Mouse (Mus musculus) lung, adult 2 months (tissue): Measurements from ENCODE around the gene Pkmyt1. TPM values are rescaled to one million over a fixed set of nuclear protein-coding genes. Genes with fewer than 3 reads are reported as not detected.

Experiments used
- DNase-seq: peaks from one replicate; pipeline ENCODE4 v3.0.0; 2022
- H3K4me1 ChIP-seq: fragments of 200-500 bp; 2 replicates; pipeline ENCODE4 v1.6.1; 2011; ENCODE audit warnings: low read length; ENCODE audit not compliant: control insufficient read depth, insufficient read depth
- H3K4me3 ChIP-seq: fragments of 200-500 bp; replicated peaks from 2 replicates; pipeline ENCODE3; 2011; ENCODE audit warnings: low read depth, mild to moderate bottlenecking, control low read depth, low read length; ENCODE audit errors: extremely low read depth
- CTCF ChIP-seq: fragments of 200-500 bp; IDR thresholded peaks from 2 replicates; pipeline ENCODE4 v1.5.1; 2011; ENCODE audit warnings: mild to moderate bottlenecking, low read length, control low read depth; ENCODE audit not compliant: insufficient read depth
- POLR2A ChIP-seq: fragments of 200-500 bp; IDR thresholded peaks from 2 replicates; pipeline ENCODE4 v1.6.1; 2011; ENCODE audit warnings: low read depth, mild to moderate bottlenecking, control low read depth, low read length, borderline replicate concordance; ENCODE audit errors: extremely low read depth
- WGBS: fragments of 180-500 bp; shearing (Covaris S2); methylation state at CpG from one replicate; pipeline ENCODE4 v1.1.7; 2018; 5-methylcytosine and 5-hydroxymethylcytosine counted together
- polyA plus RNA-seq: library from polyadenylated mRNA; depleted of rRNA; stranded (reverse); fragments of >200 nt; gene quantifications from 2 replicates; pipeline ENCODE4 v1.2.3, GENCODE M21; 2012

Gene Pkmyt1
- polyA plus RNA-seq, 1 experiment = 21.8 TPM

GRCm38 (mm10) chr17:23719455-23719854, 6.7 kb upstream of the Pkmyt1 start:
- no peak for TF ChIP-seq CTCF
- no peak for TF ChIP-seq POLR2A
- H3K4me1 ChIP-seq = no peaks in the 10 kb centered on the region
- H3K4me3 ChIP-seq = no peak overlapping the region
- no peak for DNase-seq
- 33% methylated on average over 1 of the region's 1 CpGs for WGBS

GRCm38 (mm10) chr17:23721886-23722285, 4.2 kb upstream of the Pkmyt1 start:
- TF ChIP-seq CTCF = no peak
- no peak for TF ChIP-seq POLR2A
- Histone ChIP-seq H3K4me3 (no peak overlapping the region), H3K4me1 (peaks cover 2% of the 10 kb centered on the region; the same call in 1 of the 2 replicates)
- no peak for DNase-seq
- WGBS = 89% methylated on average over 2 of the region's 2 CpGs

- WGBS = 70% methylated on average over 7 of the region's 7 CpGs
- TF ChIP-seq CTCF (no peak), POLR2A (no peak)
- Histone ChIP-seq H3K4me3 (no peak within 1 kb of the TSS), H3K4me1 (peaks cover 3% of the 10 kb centered on the region; the same call in 1 of the 2 replicates)
- DNase-seq = no peak
Observed at GRCm38 (mm10) chr17:23722376-23723125, 3.6 kb upstream of the Pkmyt1 start, which contains the start of gene 1520401A03Rik. Gene 1520401A03Rik, minus strand, starts transcription at chr17:23722783.

DNA sequence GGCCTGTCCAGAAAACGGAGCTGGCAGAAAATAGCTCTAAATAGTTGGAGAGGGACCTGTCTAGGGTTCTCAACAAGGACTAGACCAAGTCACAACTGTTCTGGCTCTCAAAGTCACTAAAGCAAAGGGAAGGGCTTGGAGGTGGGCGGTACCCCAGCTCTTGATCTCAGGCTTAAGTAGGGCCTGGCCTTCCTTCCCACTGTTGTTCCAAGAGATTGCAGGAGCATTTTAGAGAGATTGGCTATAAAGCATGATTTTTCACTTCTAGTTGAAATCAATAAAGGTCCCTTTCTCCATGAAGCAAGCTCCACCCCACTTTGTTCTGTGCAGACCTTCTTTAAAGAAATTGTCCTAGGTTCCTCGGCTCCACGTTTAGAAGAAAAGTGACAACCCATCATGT, 659 bp upstream of the Pkmyt1 start:
- no peak for DNase-seq
- Histone ChIP-seq H3K4me1 (peaks cover 3% of the 10 kb centered on the region; the same call in 1 of the 2 replicates), H3K4me3 (no peak overlapping the region)
- no peak for TF ChIP-seq CTCF
- TF ChIP-seq POLR2A = no peak
- 41% methylated on average over 4 of the region's 4 CpGs for WGBS

GRCm38 (mm10) chr17:23726758-23727142, 614 bp downstream of the Pkmyt1 start:
- under 1% methylated on average over 19 of the region's 20 CpGs for WGBS
- Histone ChIP-seq H3K4me3 (peak overlapping the region; percentile 71), H3K4me1 (peaks cover 3% of the 10 kb centered on the region; the same call in 1 of the 2 replicates)
- TF ChIP-seq CTCF (no peak), POLR2A (peak; percentile 45; the same call in 1 of the 2 replicates)
- peak; percentile 71 for DNase-seq

- no peak for DNase-seq
- 54% methylated on average over 1 of the region's 1 CpGs for WGBS
- no peak for TF ChIP-seq POLR2A
- no peak for TF ChIP-seq CTCF
- no peak overlapping the region for H3K4me3 ChIP-seq
- peaks cover 3% of the 10 kb centered on the region; the same call in 1 of the 2 replicates for H3K4me1 ChIP-seq
Observed at GRCm38 (mm10) chr17:23730441-23730840, 4.3 kb downstream of the Pkmyt1 start.

GRCm38 (mm10) chr17:23734341-23734740, 8.2 kb downstream of the Pkmyt1 start:
- TF ChIP-seq POLR2A (no peak), CTCF (no peak)
- H3K4me1 ChIP-seq = peaks cover 6% of the 10 kb centered on the region
- WGBS = 45% methylated on average over 1 of the region's 1 CpGs
- no peak for DNase-seq
- no peak overlapping the region for H3K4me3 ChIP-seq

DNA sequence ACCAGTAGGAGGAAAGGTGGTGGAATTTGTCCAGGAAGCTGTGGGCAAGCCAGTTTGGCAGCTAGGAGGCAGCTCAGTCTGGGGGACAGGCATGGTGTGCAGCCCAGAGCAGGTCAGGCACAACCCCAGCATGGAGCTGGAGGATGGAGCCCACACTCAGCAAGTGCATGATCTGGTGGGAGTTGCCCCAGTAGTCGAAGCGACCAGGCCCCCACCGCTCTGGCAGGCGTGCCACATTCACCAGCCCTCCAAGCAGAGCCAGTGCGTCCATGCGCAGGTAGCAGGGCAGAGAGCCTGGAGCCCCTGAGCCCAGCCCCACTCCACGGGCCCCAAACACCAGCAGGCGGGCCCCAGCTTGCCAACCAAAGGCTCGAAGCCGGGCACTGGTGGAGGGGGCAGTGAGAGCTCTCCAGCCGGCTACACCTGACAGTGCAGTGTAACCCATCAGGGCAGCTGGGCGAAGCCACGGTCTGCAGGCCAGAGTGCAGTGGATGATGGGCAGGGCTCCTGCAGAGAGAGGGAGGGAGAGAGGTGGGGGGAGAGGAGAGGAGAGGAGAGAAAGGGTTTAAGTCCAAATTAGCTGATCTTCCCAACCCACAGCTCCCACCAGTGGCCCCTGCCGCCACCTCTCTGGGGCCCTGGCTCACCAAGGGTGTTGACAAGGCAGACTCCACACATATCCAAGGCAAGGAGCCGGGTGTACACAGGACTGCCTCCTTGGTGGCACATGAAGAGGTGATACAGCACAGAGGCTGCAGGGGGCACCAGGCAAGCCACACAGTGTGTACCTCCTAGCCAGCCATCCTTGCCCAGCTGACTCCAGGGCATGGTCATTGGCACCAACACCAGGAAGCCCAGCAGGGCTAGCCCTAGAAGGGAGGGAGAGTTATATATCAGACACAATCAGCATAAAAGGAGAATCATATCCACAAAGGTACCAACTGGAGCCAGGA, 11.6 kb downstream of the Pkmyt1 start:
- no peak for DNase-seq
- TF ChIP-seq POLR2A (no peak), CTCF (0 out of 2 replicates have a peak, but pooled peaks have one; percentile 11)
- WGBS = 80% methylated on average over 15 of the region's 15 CpGs
- peaks cover 14% of the 10 kb centered on the region for H3K4me1 ChIP-seq
- no peak overlapping the region for H3K4me3 ChIP-seq

GRCm38 (mm10) chr17:23738836-23739201, 12.7 kb downstream of the Pkmyt1 start:
- no peak for TF ChIP-seq POLR2A
- TF ChIP-seq CTCF = no peak
- DNase-seq = no peak
- WGBS = 74% methylated on average over 2 of the region's 2 CpGs
- Histone ChIP-seq H3K4me3 (no peak overlapping the region), H3K4me1 (peaks cover 14% of the 10 kb centered on the region)
